Mouse (Mus musculus): Measurements from ENCODE around the gene Slc24a3.
A peak's percentile ranks its signal among the peaks of the same experiment; 100 is the strongest.

The Slc24a3 gene

DNA sequence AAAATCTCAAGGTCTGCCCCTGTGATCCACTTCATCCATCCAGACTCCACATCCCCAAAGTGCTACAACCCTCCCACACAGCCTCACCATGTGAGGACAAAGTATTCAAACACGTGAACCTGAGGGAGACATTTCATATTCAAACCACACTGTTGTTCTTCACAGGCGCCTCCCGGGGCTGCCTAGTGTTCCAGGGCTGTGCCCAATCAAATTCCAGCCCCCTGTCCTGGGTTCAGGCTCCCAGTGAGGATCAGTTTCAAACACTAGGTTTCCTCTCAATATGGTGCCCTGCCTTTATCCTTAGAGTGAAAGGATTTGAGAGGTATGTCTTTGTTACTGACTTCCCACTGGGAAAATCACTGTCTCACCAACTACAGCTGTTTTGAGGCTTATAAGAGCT lies 488.6 kb downstream of the Slc24a3 start:
- no peak for DNase-seq

DNA sequence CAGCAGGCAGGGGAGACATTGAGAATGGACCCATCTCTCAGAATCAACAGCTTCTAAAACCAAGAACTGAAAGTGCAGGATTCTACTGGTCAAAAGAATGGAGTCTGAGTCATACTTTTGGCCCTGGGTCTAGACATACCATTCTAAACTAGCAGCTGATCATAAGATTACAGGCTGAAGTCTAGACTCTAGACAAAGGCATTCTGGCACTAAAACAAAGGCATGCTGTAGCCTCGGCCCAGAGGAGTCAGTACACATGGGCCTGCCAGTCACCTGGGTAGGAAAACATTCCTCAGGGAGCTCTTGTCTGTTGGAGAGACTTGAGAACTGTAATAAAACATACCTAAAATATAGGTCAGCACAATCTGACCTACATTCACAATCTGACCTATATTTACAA lies 489.2 kb downstream of the Slc24a3 start:
- DNase-seq = no peak

DNA sequence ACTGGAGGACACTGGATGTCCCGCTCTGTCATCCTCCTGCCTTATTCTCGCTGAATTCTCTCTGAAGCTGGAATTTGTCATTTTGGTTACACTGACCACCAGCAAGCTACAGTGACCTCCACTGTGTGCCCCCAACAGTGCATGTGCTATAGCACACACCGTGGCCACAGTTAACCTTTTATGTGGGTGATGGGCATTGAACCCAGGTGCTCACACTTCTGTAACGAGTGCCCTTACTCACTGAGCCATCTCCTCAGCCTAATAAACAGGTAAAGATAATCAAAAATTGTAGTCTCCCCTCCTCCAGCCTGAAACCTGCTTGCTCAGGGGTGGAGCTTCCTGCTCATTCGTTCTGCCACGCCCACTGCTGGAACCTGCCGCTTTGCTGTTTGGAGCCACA lies 493.7 kb downstream of the Slc24a3 start:
- DNase-seq = no peak

DNA sequence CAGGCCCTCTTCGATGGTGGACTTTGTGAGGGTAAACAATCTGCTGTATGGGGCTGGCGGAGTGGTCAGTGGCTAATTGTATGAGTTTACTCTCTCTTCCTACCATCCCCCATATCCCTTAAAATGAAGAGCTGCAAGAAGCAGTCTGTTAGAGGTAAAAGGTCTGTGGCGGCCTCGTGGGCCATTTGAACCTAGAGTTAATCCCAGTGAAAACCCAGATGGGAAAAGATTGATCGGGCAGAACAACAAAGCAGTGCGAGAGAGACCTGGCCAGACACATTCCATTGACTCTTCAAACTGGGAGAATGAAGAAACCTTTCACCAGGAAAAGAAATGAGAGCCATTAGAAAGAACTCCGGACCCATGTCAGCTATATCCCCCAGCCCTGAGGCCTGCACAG lies 496.3 kb downstream of the Slc24a3 start:
- peak in 1 of 2 experiments; percentile 14 for DNase-seq

DNA sequence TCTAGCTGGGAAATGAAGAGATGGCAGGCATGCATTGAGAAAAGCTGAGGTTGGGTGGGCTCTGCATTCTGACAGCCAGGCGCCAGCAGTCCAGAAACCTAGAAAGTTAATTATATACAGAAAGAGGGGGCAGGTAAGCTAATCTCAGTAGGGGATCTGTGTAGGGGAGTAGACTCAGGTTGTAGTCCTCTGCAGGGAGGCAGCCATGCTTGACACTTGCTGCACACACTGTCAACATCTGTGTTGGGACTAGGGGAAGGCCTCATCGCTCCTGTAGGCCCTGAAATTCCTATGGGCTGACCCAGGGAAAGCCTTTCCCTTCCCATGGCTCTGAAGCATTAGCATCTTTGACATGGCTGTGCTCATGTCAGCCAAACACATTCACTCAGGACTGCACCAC lies 496.8 kb downstream of the Slc24a3 start:
- DNase-seq = peak in 1 of 2 experiments; percentile 31

DNA sequence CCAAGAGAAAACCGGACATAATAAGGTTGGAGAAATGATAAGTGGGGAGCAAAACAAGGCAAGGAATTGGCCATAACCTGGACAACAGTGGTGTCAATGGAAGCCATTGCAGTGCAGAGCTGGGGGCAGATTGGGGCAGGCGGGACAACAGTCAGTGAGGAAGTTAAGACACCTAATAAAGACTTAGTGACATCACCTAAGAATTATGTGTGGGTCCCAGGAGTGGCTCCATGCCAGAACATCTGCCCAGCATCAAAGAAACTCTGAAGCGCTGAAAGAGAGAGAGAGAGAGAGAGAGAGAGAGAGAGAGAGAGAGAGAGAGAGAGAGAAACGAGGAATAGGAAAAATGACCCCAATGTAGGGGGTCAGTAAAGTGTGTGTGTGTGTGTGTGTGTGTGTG lies 500.6 kb downstream of the Slc24a3 start:
- DNase-seq = no peak

DNA sequence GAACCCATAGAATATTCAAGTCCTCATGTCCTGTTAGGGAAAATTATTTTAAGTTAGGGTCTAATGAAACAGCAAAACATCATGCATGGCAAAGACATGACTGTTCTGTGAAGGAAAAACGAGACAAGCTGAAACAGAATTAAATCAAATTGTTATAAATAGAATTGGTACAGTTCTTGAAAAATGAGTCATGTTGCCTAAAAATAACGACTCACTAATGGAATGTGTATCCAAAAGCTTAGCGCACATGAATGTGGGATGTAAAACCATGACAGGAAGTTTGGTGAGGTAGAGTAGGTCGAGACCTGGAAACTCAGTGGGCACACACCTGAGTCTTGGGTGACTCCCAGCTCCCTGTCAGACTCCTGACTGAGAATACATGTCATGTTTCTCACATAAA lies 502.6 kb downstream of the Slc24a3 start:
- DNase-seq = no peak

DNA sequence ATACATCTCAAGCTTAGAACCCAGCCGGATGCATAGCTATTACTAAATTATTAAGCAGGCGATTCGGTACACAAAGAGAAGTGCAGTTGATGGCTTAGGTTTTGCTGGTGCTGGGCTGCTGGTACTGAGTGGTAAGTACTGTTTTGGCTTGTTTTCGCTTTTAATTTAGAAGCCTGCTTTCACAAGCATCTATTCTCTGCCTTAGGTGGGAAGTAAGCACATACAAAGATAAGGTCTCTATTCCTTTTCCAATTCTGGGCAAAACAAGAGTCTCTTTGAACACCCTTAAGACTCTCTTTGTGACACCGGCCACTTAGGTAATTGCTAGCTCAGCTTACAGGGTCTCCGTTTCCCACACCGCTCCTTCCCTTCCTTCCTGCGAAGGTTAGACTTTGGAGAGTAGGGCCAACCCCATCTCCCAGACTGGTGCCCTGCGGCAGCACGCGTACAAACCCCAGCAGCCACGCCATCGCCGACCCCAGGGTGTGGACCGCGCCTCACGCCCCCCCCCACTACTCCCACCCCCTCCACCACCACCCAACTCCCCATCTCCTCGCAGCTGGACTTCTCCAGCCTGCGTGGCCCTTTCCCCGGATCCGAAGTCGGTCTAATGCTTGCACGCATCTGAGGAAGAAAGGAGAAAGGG lies 507.1 kb downstream of the Slc24a3 start:
- DNase-seq = no peak

DNA sequence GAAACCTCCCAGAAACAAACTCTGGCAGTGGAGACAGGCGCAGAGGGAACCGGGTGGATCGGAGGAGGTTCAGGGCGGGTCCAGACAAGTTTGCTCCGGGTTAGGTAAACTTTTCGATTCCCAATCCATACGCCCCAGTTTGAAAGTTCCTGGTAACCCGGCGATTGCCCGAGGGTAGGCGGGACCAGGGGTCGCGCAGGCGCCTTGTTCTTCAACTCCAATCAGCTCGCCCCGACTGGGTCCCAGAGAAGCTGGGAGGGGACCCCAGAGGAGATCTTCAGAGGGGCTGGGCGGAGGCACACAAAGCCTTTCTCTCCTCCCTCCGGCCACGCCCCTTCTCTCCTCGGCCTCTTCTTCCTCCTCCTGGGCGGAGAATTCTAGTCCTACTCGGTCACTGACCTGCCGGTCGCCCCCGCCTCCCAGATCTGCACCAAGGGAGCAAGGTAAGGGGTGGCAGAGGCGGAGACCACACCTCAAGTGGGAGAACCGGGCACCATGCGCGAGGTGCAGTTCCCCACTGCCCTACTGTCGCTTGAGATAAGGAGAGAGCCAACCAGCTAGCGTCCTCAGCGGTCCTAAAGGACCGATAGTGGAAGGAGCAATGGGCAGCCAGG lies 507.7 kb downstream of the Slc24a3 start, which contains the start of gene Rin2:
TSS of gene Rin2 (plus strand) at position 74 of the 614 bp plus-strand sequence.
- DNase-seq = peak; percentile 78 to 85

DNA sequence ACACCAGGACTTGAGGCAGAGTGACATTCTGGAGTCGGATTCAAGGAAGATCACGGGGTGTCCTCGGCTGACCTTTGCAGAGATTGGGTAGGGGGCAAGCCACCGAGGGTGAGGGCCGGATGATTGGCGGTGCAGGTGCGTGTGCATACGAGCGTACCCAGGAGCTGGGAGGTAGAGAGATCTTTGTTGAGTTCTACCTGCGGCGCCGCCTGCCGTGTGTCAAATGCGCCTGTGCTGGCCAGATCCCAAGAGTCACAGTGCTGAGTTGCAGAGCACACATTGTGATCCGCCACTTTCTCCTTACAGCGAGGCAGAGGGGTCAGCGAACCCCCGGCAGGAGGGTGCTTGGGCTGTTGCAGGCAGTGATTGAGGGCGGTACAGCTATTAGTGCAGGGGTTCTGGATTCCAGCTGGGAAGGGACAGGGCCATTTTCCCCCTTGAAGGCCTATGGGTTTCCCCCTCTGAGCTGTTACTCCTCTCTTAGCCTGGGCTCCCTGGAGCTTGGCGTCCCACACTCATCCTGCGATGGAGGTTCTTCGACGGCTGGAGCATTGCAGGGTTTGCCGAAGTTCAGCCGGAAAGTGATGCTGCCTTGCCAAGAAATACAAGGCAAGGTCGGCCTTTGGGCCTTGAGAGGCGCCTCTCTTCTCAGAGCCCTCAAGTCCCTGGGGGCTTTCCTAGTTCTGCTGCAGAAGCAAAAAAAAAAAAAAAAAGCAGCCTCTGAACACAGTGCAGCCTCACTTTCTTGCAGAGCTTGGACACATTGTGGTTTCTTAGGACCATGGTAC lies 508.4 kb downstream of the Slc24a3 start:
- DNase-seq = peak; percentile 59 to 78

DNA sequence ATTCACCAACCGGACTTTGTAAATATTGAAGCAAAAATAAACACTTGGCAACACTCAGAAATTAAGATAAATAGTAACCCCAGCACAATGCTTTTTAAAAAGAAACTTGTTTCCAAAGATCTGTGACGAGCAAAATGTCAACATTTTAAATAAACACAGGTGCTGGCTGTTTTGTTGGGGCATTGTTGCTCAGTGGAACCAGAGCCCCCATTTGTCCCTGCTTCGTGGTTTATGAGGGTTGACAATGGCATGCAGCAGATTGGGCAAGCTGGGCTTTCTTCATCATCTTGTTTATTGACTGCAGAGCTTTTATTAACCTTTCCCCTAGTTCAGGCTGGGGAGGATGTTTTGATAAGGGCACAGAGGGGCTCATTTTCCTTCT lies 509.0 kb downstream of the Slc24a3 start:
- no peak for DNase-seq

DNA sequence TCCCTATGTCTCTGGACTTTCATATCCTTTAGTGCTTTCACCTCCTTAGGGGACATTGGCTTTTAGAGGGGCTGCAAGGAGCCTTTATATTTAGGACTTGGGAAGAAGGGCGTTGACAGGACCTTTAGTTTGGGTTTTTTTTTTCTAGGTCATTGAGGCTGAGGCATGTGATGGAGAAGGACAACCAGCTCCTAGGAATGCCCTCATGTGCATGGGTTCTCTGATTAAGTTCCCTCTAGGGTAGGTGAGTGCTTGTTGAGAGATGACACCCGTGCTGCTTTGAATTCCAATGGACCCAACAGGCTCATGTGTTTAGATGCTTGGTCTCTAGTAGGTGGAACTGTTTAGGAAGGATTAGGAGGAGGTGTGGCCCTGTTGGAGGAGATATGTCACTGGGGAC lies 509.4 kb downstream of the Slc24a3 start:
- no peak for DNase-seq

DNA sequence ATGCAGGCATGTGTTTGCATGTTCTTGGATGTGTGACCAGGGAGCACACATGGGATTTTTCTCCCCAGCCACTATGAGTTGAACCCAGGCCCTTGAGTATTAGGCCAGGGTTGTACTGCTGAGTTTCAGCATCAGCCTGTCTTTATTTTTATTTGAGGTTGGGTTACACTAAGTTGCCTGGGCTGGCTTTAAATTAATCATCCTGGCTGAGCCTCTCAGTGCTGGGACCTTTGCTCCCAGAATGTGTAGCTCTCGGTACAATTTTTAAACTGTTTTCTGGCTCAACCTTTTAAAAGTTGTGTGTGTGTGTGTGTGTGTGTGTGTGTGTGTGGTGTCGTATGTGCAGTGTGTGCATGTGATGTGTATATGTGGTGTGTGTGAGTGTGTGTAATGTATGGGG lies 512.6 kb downstream of the Slc24a3 start:
- DNase-seq = no peak

DNA sequence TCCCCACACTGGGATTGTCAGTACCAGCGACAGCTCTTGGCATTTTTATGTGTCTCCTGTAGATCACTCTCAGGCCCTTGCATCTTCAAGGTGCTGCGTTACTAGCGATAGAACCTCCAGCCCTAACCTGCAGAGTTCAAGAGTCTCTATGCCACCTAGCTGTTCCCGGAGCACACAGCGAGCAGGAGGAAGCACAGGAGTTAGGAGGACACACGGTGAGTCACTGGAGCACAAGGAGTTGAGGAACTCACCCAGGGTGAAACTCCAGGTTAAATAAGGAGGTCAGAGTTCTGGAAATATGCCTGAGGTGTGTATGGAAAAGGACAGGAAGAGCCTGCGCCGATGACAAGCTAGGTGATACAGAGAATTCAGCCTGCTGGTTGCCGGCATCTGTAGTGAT lies 513.2 kb downstream of the Slc24a3 start:
- DNase-seq = no peak

DNA sequence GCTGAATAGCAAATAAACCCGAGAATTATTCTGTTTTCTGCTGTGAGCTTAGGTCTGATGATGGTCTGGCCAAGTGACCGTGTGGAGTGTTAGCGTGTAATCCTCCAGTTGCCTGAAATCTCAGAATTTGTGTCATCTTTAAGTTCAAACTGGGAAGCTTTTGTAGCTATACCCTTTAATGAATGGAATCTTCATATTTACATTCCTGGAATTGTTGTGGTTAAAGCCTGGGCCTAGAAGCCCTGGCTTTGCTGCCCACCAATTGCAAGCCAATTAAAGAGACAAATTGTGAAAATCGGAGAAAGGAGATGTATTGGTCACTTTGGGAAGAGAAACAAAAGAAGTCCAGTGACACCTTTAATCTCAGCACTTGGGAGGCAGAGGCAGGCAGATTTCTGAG lies 514.1 kb downstream of the Slc24a3 start:
- no peak for DNase-seq

DNA sequence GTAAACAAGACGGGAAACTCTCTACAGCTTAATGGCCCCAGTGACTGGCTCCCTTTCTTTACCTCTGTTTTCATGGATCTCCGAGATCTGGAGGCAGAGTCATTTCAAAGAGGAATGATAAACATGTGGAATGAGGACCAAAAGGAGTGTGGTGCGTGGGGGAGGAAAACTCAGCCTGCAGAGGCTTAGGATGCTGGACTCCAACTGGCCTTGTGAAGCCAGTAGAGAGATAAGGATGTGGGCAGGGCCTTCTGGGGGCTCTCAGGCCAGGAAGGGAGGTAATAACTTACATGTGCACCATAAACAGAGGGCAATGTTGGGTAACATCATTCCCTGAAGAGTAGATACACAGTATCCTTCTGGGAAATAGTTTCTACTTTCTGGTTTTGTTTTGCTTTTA lies 515.4 kb downstream of the Slc24a3 start:
- DNase-seq = no peak

DNA sequence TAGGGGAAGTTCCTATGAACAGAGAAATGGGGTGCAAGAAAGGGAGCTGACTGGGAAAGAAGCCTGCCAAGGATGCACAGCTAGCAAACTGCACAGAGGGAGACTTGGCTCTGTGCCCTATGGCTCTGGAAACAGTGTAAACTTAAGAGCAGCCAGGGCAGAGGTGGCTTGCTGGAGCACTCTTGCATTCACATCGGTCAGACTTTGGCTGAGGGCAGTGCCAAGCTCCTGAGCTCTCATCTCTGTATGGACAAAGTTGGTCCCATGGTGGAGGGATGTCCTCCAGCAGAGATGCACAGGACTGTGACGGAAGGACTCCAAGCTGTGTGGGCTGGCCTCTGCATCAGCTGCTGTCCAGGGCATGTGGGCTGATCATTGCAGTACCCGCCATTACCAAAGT lies 516.0 kb downstream of the Slc24a3 start:
- DNase-seq = peak; percentile 78 to 80

DNA sequence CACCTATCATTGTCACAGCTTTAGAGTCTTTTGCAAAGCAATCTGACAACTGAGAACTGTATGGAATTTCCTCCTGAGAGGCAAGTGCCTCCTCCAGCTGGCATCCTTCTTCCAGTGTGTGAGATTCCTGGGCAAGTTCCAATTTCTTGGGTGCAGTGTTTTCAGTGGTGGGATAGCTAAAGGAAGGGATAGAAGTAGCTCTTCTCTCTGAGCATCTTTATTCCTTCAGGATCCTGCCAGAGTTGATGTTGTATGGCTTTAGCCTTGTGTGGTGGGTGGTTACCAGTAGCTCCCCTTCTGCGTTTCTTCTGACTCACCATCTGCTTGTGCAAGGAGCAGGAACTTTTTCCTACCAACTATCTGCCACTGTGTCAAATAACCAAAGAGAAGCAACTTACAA lies 516.6 kb downstream of the Slc24a3 start:
- DNase-seq = no peak

DNA sequence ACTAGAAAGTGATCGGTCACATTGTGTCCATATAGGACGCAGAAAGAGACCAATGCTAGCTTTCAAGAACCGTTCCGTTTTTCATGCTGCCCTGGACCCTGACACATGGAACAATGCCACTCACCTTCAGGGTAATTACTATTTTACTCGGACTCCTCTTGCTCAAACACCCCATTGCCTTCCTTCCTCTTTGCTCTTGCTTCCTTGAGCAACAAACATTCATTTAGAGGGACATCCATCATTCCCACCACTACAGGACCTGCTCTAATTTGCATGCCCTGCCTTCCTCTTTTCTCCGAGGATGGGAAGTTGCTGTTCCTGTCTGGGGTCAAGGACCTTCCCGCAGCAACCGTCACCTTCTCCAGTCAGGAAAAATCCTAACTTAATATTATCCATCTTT lies 517.3 kb downstream of the Slc24a3 start:
- DNase-seq = no peak

DNA sequence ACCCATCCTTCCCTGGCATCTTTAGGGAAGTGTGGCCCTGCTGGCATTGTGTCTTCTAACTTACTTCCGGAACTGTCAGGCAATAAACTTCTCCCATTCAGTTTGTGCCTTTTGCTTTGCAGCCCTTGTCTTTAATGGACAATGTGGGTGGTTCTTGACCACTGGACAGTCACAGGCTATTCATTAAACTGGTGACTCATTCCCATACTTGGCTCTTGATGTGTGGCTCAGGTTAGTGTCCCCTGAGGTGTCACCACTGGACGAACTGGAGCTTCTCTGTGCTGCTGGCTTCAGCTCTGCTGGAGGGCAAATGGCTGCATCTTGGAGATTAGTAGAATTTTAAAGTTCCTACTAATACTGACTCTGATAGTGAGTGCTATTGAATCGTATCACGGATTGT lies 518.5 kb downstream of the Slc24a3 start:
- DNase-seq = peak in 1 of 2 experiments; percentile 31

DNA sequence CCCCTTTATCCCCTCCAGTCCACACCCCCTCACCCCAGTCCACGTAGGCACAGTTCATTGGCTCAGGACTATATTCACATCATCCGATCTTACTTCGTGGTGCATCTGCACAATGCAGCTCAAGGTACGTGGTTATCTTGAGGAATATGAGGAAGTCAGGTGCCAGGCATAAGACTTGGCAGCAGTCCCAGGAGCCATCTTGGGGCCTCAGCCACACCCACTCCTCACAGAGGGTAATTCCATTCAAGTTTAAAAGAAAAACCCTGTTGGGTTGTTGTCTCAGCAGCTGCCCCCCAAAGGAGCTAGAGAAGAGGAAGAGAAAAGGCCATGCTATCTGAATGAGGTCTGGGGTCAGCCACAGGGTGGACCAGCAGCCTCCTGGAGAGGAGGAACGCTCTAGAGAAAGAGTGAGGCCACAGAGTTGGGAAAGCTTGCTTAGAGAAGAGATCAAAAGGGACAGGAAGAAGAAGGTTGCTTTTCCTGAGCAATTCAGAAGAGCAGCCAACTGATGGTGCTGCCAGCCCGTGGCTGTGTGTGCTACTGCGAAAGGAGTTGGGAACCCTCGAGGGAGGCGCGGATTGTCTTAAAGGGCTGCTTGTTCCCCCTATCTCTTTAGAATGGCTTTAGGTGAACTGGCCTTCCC lies 523.9 kb downstream of the Slc24a3 start:
- no peak for DNase-seq
